Mouse (Mus musculus): Measurements from ENCODE around the gene Ppp2r5e.
"Not testable (repeated sequence)": the region's sequence is repeated elsewhere in the genome, so short reads cannot be mapped to it uniquely, and the experiment has no call there.

Ppp2r5e gene

DNA sequence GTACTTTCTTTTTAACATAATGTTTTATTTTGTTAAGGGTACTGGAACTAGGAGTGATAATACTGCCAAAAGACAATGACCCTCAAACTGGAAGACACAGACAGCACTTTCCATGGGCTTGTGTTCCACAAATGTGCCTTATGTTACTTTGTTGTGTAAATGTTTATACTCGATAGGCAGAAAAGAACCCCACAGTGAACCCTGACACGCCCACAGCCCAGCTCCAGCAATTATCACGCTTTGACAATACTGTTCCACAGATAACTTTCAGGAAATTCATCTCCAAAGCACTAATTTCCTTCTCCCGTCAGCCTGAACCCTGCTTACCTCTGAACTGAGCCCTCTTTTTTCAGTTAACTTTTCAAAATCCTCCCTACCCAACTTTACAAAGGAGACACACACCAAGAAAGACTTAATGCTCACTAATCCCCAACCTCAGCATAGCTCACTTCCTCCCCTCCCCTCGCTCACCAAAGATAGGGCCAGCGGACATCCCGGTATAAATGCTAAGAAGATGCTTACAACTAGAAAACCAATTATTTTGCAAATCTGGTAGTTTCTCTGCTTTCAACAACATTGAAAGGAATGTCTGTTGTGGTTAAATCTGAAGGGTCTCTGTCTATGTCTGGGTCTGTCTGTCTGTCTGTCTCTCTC lies 58.9 kb downstream of the Ppp2r5e start:
- DNase-seq (ENCODE audit: low read depth): no peak

DNA sequence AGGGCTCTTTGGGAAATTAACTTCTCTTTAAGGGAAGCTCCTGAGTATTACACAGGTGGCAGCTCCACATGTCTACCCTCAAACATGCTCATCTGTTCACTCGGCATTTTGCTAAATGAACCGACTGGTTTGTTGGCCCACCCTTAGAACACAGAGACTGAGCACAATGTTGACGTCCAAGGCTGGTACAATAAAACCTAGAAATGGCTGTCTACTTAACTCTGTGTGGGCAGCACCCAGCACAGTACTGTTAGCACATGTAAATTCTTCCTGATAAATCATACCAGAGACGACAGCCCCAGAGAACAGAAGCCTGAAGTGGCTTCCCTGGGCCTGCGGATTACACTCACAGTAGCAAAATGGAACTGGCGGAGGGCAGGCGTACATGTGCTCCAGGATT lies 59.5 kb downstream of the Ppp2r5e start:
- no peak for DNase-seq (ENCODE audit: low read depth)

DNA sequence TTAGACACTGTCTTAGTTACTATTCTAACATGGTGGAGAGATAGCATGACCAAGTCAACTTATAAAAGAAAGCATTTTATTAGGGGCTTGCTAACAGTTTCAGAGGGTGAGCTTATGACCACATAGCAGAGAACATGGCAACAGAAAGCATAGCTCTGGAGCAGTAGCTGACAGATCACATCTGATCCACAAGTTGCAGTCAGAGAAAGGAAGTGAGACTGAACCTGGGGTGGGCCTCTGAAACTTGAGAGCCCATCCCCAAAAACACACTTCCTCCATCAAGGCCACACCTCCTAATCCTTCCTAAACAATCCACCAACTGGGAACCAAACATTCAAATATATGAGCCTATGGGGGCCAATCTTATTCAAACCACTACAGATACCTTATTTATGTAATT lies 62.9 kb downstream of the Ppp2r5e start:
- no peak for DNase-seq (ENCODE audit: low read depth)

DNA sequence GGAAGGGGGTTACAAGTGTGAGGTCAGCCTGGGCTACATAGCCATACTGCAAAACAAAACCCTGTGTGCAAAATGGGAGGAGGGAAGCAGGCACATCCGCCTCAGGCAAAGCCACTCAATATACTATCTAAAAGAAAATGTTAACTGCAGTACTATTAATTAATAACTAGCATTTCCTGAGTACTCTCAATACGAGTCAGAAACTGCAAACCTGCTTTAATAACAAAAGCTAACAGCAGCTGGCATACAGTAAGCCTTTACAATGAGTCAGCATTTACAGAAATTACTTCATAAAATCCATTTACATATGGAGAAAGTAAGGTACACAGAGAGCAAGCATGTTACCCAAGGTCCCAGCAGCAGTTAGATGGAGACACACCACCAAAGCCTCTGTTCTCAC lies 64.2 kb downstream of the Ppp2r5e start:
- DNase-seq (ENCODE audit: low read depth): peak; percentile 47

DNA sequence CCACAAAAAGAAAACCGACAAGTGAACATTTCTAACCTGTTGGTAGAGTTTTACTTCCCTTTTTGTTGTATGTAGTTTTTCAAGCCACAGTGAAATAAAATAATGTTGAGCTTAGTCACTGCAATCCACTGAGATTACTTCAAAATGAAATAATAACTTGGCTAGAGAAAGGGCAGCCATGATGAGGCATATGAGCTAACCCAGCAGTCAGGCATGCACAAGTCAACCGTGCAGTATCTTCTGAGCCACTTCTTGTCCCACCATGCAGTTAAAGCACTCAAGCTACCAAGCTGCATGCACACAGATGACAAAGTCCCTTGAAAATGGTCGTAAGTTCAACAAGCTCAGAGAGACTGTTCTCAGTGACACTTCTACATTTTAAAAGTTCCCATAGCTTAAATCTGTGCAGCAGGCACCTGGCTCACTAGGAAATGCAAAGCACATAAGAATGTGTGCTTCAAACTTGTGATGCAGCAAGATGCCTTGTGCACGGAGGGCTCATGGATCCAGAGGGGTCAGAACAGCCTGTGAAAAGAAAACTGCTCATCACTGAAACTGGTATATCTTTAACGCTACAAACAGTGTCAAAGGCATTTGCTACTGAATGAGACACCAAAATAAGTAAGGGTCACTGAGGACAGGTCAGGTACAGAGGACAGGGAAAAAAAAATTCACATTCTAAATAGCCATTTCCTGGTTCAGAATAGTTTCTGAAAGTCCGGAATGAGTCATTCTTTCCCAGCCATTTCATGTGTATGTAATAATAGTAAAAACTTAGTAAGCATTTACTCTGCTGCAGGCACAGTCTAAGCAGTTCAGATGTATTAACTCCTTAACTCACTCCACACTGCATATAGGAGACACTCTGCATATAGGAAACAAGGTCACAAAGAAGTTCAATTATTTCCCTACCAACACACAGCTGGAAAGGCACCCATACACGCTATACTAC lies 66.9 kb downstream of the Ppp2r5e start:
- peak; percentile 83 for DNase-seq (ENCODE audit: low read depth)

- DNase-seq (ENCODE audit: low read depth): no peak
These were observed 67.7 kb downstream of the Ppp2r5e start for GRCm38 (mm10) chr12:75528300-75528699.

GRCm38 (mm10) chr12:75524199-75524598 lies 71.8 kb downstream of the Ppp2r5e start:
- DNase-seq (ENCODE audit: low read depth): no peak

DNA sequence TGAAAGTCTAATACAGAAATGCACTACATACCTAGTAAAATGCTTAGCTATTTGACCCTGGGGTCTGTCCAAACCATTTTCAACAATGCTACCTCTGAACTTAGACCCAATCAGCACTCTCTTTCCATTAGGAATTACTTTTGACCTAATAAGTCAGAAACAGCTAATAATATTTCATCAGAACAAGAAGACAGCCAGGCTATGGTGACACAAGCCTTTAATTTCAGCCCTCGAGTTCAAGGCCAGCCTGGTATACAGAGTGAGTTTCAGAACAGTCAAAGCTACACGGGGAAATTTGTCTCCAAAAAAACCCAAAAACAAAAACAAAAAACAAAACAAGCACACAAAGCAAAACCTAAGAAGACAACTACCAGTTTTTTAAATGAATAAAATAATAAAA lies 73.1 kb downstream of the Ppp2r5e start:
- DNase-seq (ENCODE audit: low read depth): no peak

- peak; percentile 42 for DNase-seq (ENCODE audit: low read depth)
These were observed 73.7 kb downstream of the Ppp2r5e start for GRCm38 (mm10) chr12:75522360-75522759.

- DNase-seq (ENCODE audit: low read depth): no peak
These were observed 75.7 kb downstream of the Ppp2r5e start for GRCm38 (mm10) chr12:75520395-75520794.

DNA sequence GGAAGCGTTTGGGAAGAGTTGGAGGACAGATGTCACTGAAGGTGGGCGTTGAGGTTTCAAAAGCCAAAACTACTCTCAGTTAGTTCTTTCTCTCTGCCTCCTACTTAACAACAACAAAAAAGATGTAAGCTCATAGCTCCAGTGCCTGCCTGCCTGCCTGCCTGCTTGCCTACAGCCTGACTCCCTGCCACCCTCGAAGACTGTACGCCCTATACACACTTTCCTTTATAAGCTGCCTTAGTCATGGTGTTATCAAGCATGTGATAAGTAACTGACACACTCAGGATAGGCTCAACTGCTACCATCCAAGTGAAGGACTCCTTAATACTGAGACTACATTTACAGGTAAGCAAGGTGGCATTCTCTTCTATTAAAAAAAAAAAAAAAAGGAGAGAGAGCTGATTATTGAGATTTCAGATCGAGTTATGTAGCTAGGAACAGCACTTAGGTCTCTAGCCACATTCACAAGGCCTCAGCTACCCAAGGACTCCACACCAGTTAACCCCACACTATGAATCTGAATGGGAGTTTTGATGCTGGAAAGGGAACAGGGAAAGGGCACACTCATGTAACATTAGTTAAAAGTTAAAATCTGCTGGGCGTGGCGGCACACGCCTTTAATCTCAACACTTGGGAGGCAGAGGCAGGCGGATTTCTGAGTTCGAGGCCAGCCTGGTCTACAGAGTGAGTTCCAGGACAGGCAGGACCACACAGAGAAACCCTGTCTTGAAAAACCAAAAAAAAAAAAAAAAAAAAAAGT lies 76.7 kb downstream of the Ppp2r5e start:
- no peak for DNase-seq (ENCODE audit: low read depth)

GRCm38 (mm10) chr12:75515301-75515906 lies 80.6 kb downstream of the Ppp2r5e start:
- no peak for DNase-seq (ENCODE audit: low read depth)

DNA sequence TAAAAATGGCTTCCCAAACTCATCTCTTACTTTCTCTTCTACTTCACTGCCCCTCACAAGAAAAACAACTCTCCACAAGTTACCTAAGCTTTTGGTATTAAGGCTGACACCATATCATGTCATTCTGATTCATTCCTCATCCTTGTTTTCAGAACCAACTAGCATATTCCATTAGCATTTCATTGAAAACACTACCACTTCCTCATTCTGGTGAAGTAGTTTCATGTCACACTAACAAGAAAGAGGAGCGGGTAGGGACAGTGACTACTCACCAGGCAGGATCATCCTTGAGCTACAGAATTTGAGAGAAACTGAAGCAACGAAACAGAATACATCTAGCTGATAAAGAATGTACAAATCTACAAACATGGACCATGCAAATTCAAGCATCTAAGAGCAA lies 84.5 kb downstream of the Ppp2r5e start:
- peak; percentile 44 for DNase-seq (ENCODE audit: low read depth)

- DNase-seq (ENCODE audit: low read depth): no peak
These were observed 90.9 kb downstream of the Ppp2r5e start for GRCm38 (mm10) chr12:75504991-75505650.

- DNase-seq (ENCODE audit: low read depth): no peak
These were observed 93.4 kb downstream of the Ppp2r5e start for GRCm38 (mm10) chr12:75502664-75503063.

- DNase-seq (ENCODE audit: low read depth): peak; percentile 53
These were observed 98.3 kb downstream of the Ppp2r5e start for GRCm38 (mm10) chr12:75497698-75498097.

GRCm38 (mm10) chr12:75495636-75496035 lies 100.4 kb downstream of the Ppp2r5e start:
- DNase-seq (ENCODE audit: low read depth): no peak

DNA sequence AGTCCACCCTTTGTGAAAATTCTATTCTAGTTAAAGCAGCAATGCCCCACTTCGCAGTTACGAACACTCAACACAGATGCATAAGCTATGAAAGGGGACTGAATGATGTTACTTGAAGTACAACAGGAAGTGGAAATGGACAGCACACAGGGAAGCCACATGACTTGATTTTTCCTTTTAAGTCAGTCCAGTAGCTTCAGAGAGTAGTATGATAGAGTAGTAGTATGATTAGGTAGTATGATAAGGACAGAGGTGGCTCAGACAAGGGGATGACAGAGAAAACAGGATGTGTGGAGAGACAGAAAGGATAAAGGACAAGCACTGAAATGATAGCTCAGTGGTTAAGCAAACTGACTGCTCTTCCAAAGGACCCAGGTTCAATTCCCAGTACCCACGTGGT lies 101.4 kb downstream of the Ppp2r5e start:
- DNase-seq (ENCODE audit: low read depth): peak; percentile 35

DNA sequence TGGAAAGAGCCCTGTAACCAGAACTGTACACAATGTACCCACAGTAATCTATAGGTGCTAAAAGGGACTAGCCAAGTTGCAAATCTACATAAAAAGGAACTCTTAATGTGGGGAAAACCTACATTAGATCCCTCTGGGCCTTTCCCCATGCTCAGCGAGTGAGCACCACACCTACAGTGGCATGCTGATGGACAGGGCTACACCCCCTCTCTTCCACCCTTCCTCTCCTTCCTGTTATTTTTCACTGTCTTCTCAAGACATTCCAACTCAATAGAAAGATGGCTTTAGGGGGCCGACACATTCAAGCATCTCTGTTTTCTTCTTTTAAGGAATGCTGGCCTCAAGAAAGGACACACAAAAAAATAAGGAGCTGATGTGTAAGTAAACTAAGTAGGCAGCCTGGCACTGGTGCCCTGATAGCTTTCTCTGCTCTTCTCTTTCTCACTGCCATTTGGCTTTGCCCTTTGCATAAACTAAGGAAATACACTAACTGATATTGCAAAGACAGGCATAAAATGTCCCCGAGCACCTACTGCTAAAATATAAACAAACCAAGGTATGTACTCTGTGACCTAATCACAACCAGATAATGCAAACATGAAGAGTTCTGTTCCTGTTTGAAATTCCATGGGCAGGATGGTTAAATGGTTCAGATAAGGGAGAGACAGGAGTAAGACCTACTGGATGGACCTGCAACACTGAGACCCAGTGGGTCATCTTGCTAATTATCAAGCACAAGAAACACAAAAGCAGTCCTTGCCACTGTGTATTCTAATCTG lies 103.3 kb downstream of the Ppp2r5e start:
- no peak for DNase-seq (ENCODE audit: low read depth)

DNA sequence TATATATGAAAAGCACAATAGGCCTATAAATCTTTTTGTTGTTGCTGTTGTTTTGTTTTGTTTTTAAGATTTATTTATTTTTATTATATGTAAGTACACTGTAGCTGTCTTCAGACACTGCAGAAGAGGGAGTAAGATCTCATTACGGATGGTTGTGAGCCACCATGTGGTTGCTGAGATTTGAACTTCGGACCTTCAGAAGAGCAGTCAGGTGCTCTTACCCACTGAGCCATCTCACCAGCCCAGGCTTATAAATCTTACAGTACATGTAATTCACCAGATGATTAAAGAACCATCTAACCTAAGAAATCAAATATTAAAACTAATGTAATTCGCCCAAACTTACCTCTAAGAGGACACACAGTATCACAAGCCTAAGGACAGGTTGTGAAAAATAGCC lies 103.9 kb downstream of the Ppp2r5e start:
- not testable (repeated sequence) for DNase-seq (ENCODE audit: low read depth)

DNA sequence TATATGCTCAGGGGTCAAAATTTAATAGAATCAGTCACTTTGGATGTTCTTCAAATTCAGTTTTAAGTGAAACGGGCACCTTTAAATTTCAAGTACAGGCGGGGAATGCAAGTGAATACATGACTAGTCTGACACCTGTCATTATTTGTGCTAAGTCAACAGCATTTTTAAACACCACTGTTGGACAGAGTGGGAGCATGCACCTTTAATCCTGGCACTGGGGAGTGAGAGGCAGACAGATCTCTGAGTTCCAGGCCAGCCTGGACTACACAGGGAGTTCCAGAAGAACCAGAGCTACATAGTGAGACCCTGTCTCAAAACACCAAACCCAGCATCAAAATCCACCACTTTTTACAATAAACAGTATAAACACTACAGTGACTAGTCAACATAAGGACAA lies 108.5 kb downstream of the Ppp2r5e start:
- no peak for DNase-seq (ENCODE audit: low read depth)
